Mouse (Mus musculus): Measurements from ENCODE around the gene Sept9.
A peak's percentile ranks its signal among the peaks of the same experiment; 100 is the strongest.

The Sept9 gene

DNA sequence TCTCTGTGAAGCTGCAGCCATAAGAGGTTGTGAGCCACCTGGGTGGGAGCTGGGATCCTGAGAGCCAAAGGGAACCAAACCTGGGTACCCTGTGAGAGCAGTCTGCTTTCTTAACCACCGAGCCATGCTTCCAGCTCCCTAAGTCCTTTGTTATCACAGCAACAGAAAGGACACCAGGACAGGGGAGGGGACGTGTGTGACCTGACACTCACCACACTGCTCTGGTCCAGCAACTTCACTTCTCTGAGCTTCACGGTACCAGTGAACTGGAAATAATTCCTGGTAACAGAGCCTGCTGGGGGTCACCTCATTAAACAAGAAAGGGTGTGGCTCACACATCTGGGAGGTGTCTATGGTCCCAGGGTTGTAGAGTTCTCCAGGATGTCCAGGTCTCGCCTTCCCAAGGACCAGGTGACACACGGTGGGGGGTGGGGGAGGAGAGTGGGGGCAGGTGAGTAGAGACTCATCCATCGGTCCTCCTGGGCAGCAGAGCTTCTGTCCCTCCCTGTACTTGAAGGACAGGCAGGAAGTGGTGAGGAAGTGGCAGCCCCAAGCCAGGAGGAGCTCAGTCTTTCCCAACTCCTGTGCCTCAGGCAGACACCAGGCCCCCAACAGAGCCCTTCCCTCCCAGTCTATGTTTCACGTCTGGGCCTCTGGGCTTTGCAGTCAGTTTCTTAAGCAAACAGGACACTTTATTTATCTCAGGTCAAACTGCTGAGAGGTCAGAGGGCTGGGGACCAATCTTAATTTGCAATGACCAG lies 191.5 kb downstream of the Sept9 start:
- DNase-seq, result no peak

DNA sequence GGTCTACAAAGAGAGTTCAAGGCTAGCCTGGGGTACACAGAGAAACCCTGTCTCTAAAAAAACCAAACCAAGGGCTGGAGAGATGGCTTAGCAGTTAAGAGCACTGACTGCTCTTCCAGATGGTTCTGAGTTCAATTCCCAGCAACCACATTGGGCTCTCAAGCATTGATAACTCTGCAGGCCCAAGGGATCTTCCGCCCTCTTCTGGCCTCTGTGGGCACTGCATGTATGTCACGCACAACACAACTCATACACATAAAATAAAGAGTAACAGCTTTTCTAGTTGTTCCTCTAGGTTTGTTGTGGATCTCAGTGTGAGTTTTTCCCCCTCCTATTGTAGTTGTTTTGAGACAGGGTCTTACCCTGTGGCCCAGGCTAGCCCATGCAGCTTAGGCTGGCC lies 192.8 kb downstream of the Sept9 start:
- peak in 1 of 2 experiments; percentile 34 for DNase-seq

DNA sequence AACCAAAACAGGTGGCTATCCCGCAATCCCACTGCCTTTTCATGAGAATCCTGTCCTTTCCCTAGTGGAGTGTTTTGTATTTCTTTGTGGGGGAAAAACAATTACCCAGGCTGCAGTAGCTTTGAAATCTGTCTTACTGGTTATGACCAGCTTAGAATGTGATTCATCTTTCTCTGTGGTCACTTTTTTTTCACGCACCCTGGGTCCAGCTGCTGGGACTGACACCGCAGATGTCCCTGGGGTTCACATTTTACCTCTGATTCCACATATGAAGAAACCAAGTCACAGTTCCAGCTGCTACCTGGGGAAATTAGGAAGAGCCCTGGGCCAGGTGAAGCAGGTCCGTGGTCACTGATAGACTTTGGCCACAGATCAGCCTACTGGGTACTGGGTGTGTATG lies 194.3 kb downstream of the Sept9 start:
- no peak for DNase-seq

DNA sequence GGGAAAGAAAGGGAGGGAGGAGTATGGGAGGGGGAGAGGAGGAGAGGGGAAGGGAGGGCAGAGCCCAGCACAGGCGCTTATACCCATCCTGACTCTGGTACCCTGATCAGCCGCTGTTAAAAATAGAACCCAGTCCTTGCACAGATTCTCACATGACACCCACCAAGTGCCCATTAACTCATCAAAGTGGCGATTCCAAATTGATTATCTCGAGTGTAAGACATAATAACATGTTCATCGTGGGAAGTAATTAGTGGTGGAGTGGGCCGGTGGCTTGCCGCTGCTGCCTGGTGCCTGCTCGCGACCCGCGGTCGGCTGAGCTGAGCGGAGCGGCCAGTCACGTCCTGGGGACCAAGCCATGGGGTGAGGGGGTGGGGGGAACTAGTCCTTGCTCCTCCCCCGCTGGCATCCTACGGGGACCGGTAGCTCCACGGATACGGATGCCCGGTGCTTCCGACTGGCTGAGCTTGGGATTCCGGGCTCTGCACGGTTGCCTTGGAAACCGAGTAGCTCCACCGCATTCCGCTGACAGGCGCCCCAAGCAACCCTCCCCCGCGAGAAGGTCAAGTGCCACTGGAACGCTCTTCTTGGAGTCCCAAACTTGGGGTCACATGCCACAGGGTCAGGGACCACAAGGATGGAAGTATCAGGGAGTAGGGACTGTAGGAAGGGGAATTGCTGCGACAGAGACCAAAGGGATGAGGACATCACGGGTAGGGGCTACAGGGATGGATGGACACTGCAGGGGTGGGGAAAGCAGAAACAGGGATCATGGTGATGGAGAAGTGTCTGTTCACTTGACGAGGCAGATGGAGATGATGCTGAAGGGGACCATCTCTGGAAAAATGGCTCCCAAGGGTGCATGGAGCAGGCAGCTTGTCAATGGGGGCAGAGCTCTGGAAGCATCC lies 195.0 kb downstream of the Sept9 start:
- DNase-seq, result no peak

DNA sequence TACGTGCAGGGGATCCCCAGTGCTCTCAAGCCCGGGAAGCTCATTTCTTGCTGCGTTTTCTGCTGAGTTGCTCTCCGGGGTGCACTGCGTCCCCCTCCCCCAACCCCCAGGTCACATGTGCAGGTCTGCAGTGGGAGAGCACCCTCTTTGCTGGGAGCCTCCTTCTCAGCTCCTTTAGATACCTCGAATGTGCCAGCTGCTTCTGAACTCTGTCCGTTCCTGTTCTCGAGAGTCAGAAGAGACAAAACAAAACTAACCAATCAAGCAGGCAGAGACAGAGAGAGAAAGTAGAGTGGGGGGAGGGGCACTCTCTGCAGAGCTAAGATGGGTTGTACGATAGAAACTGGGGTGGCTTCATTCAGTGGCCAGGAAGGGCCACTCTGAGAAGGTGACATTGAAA lies 195.8 kb downstream of the Sept9 start:
- DNase-seq, result no peak

DNA sequence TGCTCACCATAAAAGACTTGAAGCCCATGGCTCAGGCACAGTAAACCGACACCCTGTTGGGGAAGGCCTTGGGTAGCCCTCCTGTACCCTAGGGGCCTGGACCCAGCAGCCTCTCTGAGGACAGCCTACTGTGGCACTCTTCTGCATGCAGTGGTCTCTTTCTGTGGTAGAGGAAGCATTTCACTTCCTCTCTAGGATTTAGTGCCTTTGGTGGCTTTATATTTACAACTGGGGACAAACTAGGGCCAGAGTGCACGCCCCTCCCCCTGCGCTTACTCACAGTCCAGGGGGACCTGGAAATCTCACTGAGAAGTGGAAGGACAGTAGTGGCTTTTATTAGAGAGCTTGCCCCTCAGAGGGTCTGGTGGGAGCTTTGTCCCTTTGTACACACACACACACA lies 197.5 kb downstream of the Sept9 start:
- no peak for DNase-seq

DNA sequence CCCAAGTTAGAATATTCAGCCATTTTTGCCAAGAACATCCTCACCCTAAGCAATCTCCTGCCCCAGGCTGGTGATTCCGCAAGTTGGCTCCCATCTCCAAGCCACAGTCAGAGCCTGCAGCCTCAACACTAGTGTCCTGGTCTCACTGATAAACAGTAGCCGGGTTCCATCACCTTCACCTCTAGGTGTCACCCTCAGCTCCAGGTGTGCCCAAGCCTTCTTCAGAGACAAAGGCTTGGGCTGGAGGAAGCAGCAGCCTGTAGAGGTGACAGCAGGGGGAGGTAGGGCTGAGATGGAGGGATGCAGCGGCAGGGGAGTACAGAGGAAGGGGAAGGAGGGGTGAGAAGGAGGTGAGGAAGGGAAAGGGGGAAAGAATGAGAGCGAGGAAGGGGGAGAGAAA lies 198.3 kb downstream of the Sept9 start:
- DNase-seq, result peak; percentile 27 to 36

DNA sequence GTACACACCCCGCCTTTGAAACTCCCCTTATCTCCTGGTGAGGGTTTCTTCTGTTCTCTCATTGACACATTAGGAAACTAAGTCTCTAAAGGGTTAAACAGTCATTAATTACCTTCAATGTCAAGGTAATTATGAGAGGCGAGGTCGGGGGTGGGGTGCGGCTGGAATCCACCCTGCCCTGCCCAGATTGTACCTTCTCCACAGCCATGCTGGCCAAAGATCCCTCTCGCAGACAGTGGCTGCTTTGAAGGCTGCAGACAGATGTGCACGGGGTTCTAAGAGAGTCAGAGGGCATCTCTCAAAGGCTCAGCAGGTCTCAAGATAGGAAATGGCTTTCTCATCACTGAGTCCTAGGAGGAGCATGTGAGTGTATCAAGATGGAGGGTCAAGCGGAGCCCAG lies 198.7 kb downstream of the Sept9 start:
- no peak for DNase-seq

DNA sequence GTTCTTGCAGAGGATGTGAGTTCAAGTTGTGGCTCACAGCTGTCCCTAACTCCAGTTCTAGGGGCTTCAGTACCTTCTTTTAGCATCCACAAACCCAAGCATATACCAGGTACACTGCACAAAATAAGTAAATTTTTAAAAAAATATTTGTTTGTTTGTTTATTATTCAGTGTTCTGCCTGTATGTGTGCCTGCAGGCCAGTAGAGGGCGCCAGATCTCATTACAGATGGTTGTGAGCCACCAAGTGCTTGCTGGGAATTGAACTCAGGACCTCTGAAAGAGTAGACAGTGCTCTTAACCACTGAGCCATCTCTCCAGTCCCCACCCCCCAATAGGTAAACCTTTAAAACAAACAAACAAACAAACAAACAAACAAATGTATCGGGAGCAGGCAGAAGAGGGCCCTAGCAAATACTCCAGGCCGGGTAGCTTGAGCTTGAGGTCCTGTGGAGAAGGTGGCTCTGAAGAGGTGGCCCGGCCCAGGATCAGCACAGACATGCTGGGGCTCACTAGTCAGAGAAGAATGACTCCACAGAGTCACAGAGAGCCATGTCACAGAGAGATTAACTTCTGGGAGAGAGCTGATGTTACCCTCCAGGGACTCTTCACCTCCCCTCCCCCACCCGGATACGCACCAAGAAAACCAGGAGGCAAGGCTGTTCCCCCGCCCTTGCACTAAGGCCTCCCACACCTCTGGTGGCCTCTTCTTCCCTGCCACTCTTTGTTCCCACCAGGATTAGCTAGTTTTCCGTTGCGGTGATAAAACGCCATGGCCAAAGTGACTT lies 202.3 kb downstream of the Sept9 start:
- DNase-seq, result no peak

DNA sequence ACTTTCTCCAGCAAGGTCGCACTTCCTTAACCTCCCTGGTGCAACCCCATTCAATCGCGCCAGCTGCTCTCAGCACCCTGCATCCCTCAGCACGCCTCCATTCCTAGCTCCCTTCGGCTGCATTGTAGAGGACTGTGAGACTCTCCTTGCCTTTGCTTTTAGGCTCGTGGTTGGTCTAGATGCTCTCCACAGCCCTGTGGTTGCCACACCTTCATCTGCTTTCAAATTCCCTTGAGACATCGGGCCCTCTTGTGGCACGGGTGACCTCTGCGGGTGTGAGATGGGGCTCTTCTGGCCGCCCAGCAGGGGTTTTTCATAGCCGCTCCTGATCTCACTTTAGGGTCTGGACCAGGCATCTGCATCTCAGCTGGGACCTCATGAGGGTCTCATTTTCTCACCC lies 203.1 kb downstream of the Sept9 start:
- no peak for DNase-seq

DNA sequence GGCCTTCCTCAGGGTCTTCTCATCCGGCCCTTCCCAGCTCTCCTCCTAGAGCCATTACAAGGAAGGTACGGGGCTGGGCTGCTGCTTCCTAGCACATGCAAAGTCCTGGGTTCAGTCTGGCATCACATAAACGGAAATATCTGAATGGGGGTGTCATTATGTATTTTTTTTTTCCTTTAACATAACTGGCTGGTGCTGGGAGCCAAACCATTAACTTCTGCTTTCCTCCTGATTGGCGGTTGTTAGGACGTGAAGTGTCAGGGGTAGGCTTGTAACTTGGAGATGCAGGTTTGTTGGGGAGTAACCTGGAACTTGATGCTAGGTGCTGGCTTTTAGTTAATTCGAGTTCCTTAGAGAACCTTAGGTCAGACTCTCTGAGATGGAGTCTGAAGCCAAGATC lies 203.6 kb downstream of the Sept9 start:
- DNase-seq, result no peak

DNA sequence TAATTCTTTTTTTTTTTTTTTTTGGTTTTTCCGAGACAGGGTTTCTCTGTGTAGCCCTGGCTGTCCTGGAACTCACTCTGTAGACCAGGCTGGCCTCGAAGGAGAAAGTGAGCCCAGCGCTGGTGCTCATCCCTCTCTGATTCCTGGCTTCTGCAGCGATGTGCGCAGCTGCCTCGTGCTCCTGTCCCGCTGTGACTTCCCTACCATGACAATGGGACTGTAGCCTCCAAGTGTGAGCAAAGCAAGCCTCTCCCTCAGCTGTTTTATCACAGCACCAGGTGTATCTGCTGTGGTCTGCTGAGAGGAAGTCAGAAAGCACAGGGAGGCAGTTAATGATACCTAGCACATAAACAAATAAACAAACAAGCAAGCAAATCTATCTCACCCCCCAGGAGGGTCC lies 204.3 kb downstream of the Sept9 start:
- DNase-seq, result no peak

DNA sequence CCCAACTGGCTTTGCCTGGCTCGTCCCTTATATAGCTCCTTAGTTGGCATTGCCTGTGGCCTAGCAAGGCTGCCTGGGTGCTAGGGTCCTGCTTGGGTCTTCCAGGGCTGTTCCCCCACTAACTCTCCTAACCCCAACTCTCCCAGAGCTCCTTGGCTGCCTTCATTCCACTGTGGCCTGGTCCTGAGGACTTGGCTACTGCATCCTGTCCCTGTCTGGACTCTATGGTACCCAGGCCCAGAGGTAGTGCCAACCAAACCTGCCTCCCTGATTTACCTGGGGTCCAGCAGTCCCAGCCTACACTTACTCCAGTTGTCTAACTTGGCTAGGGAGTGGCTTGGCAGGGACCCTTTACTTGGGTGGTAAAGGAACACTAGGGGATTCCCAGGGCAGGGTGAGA lies 207.2 kb downstream of the Sept9 start:
- no peak for DNase-seq

DNA sequence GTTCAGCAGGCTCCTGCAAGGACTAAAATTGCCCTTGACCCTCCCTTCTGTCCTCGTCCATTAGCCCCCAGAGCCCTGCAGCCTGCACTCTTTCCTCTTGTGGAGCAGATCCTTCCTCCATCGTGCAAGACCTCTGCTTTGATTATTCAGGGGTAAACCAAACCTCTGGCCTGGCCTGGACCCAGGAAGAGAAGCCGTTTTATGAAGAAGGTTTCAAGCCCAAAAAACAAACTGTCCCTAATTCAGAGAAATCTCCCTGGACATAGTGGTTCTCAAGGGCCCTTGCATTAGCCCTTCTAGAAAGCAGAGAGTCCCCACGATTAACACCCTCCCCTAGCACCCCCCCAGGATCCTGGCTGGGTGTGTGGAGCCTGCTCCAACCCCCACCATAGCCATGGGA lies 207.7 kb downstream of the Sept9 start:
- no peak for DNase-seq

DNA sequence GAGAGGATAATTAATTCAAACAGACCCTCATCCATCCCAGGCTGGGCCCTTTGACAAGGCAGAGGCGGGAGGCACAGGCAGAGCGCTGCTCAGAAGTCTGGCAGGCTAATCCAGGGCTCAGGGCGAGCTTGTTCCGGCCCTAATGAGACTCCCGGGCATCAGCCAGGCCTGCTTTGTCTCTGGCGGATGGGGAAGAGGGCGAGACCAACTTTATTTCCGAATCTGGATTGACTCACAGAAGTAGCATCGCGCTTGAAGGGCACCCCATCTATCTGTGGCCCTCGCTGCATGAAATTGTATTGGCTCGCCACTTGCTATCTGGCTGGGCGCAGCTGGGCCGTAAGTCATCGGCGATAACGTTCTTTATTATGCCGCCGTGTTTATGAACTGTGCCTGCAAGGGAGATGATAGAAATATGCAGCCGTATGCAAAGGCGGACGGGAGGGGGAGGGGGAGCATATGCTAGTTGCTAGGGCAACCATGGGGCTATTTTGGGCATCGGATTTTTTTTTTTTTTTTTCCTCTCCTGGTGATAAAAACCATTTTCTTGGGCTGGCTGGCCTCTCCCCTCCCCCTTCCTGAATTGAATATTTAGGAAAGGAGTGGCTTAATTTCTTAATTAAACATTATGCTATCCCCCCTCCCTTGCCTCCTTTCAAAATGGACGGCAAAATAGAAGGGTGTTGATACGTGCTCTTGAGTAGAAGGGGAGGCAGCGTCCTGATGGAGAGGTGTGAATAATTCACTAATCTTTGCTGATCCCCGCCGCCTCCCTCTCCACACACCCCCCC lies 208.4 kb downstream of the Sept9 start:
- peak in 1 of 2 experiments; percentile 24 for DNase-seq

DNA sequence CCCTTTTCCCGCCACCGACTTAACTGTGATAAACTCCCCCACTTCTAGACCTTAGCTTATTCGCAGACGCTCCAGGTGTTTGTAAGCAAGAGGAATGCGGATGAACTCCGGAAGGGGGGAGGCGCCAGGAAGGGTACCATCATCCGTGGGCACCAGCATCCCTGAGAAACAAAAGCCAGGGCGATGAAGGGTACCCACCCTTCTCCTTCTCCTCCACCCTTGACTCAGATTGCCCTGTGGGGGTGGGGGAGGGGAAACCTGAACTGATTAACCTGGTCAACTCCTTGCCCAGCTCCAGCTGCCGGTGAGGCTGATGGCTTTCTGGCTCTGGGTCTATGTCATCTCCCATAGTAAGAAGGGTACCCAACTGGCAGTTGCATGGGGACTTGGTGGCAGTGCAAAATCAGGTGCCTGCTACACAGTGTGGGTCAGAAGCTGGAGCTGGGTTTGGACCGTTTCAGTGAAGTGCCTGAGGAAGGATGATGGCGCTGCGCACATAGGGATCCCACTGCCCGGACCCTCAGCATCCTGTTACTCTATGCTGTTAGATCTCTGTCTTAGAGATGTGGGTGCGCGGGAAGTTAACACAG lies 209.1 kb downstream of the Sept9 start:
- peak in 1 of 2 experiments; percentile 24 for DNase-seq

DNA sequence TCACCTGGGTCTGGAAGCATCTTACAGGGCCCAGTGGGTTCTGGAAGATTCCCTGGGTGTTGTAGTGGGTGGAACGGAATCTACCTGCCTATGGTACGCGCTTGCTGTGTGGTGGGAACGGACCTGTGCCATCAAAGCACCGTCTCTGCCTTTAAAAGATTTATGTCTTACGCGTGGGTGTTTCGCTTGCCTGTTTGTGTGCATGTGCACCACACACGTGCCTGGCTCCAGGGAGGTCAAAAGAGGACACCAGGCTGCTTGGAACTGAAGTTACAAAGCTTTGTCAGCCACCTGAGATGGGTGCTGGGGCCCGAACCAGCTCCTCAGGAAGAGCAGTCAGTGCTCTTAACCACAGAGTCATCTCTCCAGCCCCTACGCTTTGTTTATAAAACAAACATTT lies 209.9 kb downstream of the Sept9 start:
- no peak for DNase-seq

DNA sequence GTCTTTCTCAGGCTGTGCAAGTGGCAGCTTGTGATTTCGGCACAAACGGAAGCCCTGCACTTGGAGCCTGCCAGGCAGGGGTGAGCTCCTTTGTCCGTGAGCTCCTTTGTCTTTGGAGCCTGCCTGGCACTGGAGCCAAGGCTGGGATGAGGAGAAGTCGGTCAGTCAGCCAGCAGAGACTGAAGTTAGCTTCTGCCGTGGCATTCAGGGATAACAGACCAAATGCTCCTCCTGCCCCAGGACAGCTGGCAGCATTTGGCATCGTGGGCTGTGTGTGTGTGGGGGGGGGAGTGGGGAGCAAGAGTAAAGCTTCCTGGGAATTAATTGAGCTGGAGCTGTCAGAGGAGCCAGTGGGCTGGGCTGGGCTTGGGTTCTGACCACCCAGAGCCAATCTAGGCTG lies 210.6 kb downstream of the Sept9 start:
- no peak for DNase-seq

DNA sequence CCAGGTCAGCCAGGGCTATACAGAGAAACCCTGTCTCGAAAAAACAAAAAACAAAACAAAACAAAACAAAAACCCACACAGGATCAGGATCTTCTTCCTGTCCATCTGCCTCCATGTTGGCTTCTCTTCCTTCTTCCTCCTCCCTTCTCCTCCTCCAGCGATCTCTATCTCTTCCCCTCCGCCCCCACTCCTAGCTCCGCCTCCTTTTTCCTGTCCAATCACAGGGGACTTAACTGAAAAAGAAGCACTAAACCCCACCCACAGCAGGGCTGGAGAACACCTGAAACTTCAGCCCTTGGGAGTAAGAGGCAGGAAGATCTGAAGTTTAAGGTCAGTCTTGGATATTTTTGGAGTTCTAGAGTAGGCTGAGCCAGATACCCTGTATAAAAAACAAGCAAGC lies 212.2 kb downstream of the Sept9 start:
- DNase-seq, result no peak
